Mouse (Mus musculus) brain, embryonic 14.5 days (tissue): ENCODE data around the gene H6pd. TPM values are rescaled to one million over a fixed set of nuclear protein-coding genes. Genes with fewer than 3 reads are reported as not detected.
"Not testable (repeated sequence)": the region's sequence is repeated elsewhere in the genome, so short reads cannot be mapped to it uniquely, and the experiment has no call there.

ENCODE experiments used
- DNase-seq: peaks from one replicate; pipeline ENCODE4 v3.0.0-alpha.2; 2011; ENCODE audit warnings: low read depth
- CTCF ChIP-seq: fragments of 200-500 bp; IDR thresholded peaks from 2 replicates; pipeline ENCODE4 v1.5.1; 2012; ENCODE audit warnings: inconsistent platforms, mild to moderate bottlenecking, moderate library complexity, borderline replicate concordance; ENCODE audit not compliant: insufficient read depth, insufficient read length; ENCODE audit errors: extremely low read depth
- POLR2A ChIP-seq: fragments of 200-500 bp; IDR thresholded peaks from 2 replicates; pipeline ENCODE4 v1.6.1; 2012; ENCODE audit warnings: mild to moderate bottlenecking, inconsistent platforms, borderline replicate concordance; ENCODE audit not compliant: poor library complexity, insufficient read depth, insufficient read length, severe bottlenecking; ENCODE audit errors: extremely low read depth
- polyA plus RNA-seq: library from polyadenylated mRNA; depleted of rRNA; stranded (reverse); fragments of >200 nt; gene quantifications from 2 replicates; pipeline ENCODE4 v1.2.3, GENCODE M21; 2012; rRNA removed

Gene H6pd
- 3.2 and 5.8 TPM in 2 replicates for polyA plus RNA-seq

DNA sequence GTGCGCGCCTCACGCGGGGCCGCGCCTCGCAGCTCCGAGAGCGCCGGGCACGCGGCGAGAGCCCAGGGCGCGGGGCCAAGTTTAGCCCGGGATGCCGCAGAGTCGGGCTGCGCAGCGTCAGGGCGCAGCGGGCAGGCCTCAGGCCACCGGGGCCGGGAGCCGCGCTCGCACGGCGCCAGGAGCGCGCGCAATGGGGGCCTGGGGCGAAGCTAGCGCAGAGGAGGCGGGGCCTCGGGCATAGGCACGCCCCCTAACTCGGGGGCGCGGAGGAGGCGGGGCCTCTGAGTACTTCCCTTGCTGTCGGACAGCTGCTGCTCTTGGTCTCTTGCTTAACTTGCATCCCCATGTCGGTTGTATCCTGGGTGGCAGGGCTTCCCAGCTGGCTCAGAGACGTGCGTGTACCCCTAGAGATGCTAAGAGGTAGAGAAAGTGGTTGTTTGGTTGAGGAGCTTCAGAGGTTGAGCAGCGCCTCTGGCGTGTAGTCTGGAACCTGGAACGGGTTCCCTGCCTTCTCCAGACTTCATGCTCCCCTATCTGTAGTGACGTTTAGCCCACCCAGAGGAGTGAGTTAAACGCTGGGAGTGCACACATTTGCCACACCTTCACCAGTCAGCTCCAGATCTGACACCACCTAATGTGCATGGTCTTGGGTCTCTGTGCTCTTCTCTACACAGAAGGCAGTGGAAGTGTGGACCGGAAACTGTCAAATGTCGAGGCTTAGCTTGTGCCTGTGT, at the start of gene H6pd:
Gene H6pd (minus strand): TSS at position 171 of the 734 bp plus-strand sequence.
- TF ChIP-seq POLR2A (peak; percentile 94), CTCF (no peak)
- peak; percentile 93 for DNase-seq

DNA sequence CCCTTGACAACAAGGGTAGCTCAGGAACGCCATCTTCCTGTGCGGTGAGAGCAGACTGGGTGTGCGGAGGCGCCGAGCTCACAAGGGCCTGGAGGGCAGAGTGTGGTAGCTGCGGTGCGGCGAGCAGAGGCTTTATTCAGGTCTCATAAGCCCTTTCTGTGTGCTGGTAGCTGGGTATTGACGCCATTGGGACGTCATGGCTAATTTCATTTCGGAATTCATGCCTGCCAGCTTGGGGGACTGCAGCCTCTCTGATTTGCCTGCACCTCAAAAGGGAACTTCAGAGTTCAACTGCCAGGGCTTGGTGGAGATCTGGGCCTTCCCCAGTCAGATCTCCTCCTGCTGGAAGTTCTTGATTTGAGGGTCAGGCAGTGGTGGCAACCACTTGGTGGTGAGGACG, 48.9 kb upstream of the H6pd start:
- no peak for DNase-seq
- TF ChIP-seq CTCF: no peak
- no peak for TF ChIP-seq POLR2A

DNA sequence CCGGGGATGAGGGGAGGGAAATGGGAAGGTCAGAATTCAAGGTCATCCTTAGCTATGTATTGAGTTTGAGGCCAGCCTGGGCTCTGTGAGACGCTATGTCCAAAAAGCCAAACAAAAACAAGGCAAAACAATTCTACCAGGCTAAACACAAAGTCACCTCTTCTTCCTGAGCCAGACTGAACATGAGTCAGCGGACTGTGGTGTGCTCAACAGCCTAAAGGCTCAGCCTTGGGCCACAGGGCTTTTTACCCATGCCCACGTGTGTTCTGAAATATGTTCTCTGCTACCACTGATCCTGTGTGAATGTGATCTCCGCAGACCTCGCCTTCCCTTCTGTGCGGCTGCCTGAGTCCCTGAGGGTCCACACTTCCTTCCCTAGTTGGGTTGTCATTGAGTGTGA, 47.3 kb upstream of the H6pd start:
- DNase-seq: no peak
- TF ChIP-seq POLR2A (no peak), CTCF (no peak)

DNA sequence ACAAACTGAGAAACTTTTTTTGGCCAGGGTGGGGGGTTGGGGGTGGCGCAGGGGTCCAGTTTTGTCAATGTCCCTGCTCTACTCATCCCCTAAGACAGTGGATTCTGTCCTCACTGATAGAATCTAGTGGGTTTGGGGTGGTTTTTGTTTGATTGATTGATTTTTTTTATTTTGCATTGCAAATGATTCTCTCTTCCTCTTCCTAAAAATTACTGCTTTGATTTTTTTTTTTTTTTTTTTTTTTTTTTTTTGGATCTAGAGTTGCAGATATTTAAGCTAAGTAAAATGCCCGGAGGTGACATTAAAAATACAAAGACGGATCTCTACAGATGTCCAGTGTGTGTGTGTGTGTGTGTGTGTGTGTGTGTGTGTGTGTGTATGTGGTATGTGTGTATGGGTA, 43.6 kb upstream of the H6pd start:
- TF ChIP-seq CTCF (no peak), POLR2A (no peak)
- DNase-seq: no peak

DNA sequence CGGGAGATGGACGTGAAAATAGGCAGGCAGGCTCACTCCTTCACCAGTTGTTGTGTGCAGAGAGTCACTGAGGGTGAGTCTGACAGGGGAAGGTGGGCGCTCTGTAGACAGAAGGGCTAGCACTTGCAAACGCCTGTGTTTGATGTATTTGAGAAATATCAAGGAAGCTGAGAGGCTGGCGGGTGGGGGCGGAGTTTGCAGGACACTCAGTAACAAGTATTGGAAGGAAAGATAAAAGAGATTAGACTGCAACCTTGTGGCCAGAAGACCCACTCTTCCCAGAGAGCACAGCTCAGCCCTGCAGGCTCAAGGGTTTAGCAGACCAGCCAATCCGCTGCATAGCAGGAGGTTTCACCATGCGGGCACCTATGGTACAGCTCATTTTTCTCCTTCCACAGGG, 42.7 kb upstream of the H6pd start:
- no peak for TF ChIP-seq POLR2A
- TF ChIP-seq CTCF: no peak
- DNase-seq: no peak

DNA sequence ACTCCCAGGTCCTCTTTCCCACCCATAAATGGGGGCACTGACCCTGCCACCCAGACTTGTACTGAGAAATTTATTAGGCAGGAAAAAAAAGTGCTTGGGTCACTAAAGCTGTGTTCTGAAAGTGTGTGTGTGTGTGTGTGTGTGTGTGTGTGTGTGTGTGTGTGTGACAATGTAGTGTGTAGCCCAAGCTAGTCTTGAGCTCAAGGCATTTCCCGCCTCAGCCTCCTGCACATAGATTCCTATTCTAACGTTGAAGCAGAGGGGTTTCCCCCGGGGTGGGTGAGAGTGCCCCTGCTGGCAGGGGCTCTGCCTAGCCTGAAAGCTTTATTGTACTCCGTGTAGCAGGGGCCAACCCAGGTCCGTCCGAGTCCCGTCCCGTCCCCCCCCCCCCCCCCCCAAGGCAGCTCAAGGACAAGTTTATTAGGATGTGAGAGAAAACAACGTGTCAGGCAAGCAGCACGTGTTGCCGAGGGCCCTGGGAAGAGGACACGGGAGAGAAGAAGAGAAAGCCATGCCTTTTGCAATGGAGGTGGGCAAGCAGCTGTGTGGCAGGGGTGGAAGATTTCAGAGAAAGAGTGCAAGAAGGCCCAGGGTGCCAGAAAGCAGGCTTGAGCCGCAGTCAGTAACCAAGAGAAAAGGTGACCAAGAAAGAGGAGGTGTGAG, 40.9 kb upstream of the H6pd start:
- TF ChIP-seq CTCF: no peak
- TF ChIP-seq POLR2A: no peak

DNA sequence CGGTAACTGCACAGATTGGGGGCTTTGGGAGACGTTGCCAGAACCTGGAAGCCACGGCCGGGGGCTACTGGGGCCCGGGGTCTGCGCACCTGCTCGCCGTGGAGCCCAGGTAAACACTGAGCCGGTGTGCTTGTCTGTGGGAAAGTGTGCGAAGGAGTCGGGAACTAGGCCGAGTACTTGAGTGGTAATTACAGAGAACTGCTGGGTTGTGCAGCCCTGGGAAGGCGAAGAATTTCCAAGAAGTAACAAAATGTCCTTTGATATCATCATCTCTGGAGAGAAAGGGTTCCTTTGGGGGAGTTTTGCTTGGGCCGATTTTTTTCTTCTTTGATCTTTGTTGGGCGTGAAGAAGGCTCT, 40.3 kb upstream of the H6pd start:
- TF ChIP-seq POLR2A (no peak), CTCF (no peak)

More for the DNA sequence above, 40.9 kb upstream of the H6pd start:
- no peak for DNase-seq

DNA sequence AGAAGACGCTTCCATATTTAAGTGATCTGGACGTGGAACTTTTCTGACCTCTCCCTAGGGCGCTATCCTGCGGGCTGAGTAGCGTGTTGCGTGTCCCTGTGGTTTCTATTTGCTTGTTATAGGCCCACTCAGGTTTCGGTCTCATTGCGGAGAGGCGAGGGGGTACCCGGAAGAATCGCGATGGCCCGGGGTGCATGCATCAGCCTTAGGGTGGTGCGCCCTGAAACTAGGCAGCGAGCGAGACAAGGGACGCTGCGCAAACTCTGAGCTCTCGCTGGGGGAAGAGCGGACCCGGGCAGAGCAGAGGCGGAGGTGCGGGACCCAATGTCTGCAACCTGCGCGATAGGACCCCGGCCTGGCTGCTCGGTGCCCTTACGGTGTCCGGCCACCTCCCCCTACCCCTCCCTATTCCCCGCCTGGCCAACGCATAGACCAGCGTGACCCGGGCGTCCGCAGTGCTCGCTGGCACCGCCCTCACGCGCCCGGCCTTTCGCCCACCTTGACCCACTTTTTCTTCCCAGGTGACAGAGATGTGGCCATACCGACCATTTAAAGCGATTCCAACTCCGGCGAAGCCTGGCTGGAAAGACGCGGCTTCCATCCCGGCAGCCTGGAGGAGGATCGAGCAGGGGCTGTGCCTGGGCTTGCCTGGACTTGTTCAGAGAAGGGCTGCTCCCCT, 39.8 kb upstream of the H6pd start:
- peak; percentile 34 for DNase-seq
- no peak for TF ChIP-seq POLR2A
- no peak for TF ChIP-seq CTCF

More for the DNA sequence above, 40.3 kb upstream of the H6pd start:
- no peak for DNase-seq

DNA sequence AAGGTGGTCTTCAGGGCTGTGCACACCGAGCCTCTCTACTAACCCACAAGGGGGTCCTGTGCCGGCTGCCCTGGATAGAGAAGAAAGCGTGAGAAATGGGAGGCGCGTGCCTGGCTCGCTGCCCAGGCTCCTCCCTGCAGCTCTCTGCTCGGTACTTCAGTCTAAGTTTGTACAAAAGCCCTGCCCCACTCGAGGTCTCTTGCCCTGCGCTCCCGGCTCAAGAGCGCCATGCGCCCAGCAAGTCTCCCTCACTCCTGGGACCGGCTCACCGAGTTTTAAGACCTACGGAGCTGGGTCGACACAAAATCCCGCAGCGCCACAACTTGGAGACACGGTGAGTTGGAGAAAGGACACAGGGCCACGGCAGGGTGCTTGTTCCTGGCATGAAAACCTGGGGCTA, 39.2 kb upstream of the H6pd start:
- peak; percentile 83 for DNase-seq
- TF ChIP-seq POLR2A (no peak), CTCF (no peak)

DNA sequence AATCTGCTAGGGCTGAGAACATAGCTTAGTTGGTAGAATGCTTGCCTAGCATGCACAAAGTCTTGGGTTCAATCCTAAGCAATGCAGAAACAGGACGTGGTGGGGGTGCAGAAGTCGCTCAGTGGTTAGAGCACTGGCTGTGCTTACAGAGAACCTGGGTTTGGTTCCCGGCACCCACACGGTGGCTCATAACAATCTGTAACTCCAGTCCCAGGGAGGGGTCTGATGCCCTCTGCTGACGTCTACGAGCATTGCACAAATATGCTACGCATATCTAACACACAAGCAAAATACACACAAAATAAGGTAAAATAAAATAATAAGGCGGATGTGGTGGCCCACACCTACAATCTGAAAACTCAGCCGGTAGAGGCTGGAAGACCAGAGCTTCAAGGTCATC, 34.8 kb upstream of the H6pd start:
- no peak for DNase-seq
- TF ChIP-seq POLR2A: no peak
- TF ChIP-seq CTCF: no peak

DNA sequence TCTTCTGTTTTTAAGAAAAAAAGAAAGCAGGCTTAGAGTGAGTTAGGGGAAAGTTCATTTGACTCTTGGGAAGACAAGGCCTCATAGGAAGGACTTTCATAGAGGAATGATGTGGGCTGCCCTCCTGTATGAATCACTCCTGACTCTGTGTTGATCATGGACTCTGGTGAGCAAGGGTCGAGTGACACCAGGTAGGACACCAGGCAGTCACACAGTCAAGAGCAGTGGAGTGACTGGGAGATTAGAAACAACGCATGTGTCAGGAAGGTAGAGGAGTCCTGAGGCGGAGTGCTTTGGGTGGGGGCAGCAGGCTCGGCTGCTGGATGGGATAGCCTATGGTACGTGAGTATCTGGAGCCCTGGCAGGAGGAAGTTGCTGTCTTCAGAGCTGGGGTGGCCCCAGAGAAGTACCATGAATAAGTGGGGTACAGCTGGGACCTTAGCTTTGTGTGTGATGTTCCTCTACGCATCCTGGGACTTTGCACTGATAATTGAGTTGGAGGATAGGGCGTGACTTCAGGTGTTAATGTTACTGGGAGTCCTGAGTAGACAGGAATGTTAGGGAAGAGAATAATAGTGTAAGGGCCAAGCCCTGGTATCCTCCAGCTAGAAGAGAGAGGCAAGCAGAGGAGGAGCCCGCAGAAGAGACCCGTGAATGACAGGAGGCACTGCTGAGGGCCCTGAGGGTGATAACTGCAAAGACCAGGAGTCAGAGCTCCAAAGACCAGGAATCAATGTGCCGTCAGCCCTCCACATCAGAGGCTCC, 32.7 kb upstream of the H6pd start:
- no peak for DNase-seq
- no peak for TF ChIP-seq POLR2A
- no peak for TF ChIP-seq CTCF

DNA sequence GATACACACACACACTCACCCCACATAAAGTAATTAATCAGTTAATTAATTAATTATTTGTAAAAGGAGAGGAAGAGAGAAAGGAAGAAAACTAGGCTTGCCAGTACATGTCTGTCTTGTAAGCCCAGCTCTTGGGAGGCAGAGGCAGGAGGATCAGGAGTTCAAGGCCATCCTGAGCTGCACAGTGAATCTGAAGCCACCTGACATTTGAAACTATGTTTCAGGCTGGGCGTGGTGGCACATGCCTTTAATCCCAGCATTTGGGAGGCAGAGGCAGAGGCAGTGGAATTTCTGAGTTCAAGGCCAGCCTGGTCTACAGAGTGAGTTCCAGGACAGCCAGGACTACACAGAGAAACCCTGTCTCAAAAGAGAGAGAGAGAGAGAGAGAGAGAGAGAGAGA, 32.0 kb upstream of the H6pd start:
- DNase-seq: not testable (repeated sequence)
